Mouse (Mus musculus) layer of hippocampus, adult 2 months (tissue): Measurements from ENCODE around the gene Pnpo. TPM values are rescaled to one million over a fixed set of nuclear protein-coding genes. Genes with fewer than 3 reads are reported as not detected.
A peak's percentile ranks its signal among the peaks of the same experiment; 100 is the strongest.

Experiments
- DNase-seq, 2 experiments: peaks; one replicate each; pipeline ENCODE4 v3.0.0; 2022; ENCODE audit warnings: low spot score in 2 of 2
- H3K27ac ChIP-seq: fragments of 200-600 bp; 2 replicates; pipeline ENCODE4 v1.8.1; 2022
- H3K4me3 ChIP-seq: fragments of 200-600 bp; 2 replicates; pipeline ENCODE4 v1.8.1; 2022; ENCODE audit warnings: mild to moderate bottlenecking
- CTCF ChIP-seq: fragments of 200-600 bp; conservative IDR thresholded peaks from 2 replicates; pipeline ENCODE4 v1.8.1; 2022; ENCODE audit warnings: antibody characterized with exemption, mild to moderate bottlenecking, moderate library complexity
- total RNA-seq, 2 experiments: library from RNA; stranded (reverse); gene quantifications; 2 replicates each; pipeline ENCODE4 v1.2.3; 2021

Gene Pnpo
- total RNA-seq, 2 experiments from 2014 or later: 36.7 to 36.8 TPM

DNA sequence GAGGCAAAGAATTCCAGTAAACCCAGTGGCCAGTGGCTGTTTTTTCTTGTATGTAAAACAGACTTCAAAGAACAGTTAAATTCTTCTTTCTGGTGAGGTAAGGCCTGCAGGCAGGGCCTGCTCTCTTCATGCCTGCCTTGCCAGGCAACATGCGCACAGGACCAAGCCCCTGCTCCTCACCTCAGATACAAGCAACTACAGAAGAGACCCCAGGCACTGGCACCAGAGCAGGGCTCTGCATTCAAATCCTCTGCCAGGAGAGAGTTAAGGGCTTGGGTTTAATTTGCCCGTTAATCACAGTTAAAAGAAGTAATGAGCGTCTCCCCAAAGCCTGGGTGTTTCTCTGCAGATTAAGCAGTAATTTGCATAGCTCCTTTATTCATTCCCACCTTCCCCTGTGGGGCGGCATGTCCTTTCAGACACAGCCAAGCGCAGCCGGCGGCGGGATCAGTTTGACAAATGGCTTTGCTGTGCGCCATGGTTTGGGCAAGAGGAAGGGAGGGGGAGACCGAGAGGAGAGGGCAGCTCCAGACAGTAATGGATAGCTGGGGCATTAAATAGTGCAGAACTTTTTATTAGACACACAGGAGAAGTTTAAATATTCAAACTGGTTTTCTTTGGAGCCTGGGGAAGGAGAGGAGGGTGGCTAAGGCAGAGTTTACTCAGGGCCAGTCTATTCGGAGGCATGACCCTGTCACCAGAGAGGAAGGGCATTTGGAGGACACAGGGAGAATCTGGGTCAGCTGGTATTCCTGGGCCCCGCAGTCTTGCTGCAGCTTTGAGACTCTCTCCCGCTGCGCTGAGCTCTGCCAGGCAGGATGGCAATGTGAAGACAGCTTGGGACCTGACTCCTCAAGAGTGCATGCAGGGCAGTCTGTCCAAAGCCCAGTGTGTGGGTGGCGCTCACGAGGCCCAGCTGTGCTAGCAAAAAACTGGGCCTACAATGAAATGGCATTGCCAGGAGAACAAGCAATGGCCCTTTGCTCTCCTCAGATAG lies 40.8 kb downstream of the Pnpo start:
- Histone ChIP-seq H3K4me3 (no peak overlapping the region), H3K27ac (peak overlapping the region; percentile 79)
- DNase-seq: peak in 1 of 2 experiments; percentile 34
- no peak for TF ChIP-seq CTCF

DNA sequence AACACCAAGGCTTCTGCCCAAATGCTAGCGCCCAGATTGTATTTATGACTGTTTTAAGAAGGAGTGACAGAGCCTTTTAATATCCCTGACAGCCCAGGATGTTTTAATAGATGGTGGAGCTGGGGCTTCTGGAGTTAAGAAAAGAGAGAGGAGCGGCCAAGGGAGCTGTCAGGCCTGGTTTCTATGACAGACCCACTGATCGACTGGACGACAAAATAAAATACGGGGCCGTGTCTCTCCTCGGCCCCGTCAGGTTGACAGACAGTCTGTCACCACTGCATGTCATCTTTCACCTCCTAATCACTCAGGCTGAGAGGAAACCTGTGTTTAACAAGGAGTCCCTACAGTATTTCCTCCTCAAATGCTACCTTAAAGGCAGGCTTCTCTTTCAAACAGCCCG lies 42.5 kb downstream of the Pnpo start:
- no peak for TF ChIP-seq CTCF
- DNase-seq: no peak
- Histone ChIP-seq H3K4me3 (no peak overlapping the region), H3K27ac (no peak overlapping the region)

- TF ChIP-seq CTCF: no peak
- Histone ChIP-seq H3K4me3 (no peak overlapping the region), H3K27ac (no peak overlapping the region)
Measured at GRCm38 (mm10) chr11:96899449-96900306, 44.1 kb downstream of the Pnpo start.

GRCm38 (mm10) chr11:96895886-96896285 lies 47.9 kb downstream of the Pnpo start:
- no peak overlapping the region for H3K27ac ChIP-seq
- TF ChIP-seq CTCF: no peak
- H3K4me3 ChIP-seq: no peak overlapping the region
- no peak for DNase-seq

More at GRCm38 (mm10) chr11:96899449-96900306, 44.1 kb downstream of the Pnpo start:
- no peak for DNase-seq

GRCm38 (mm10) chr11:96893203-96893842 lies 50.5 kb downstream of the Pnpo start:
- no peak for TF ChIP-seq CTCF
- H3K27ac ChIP-seq: no peak overlapping the region
- no peak for DNase-seq

DNA sequence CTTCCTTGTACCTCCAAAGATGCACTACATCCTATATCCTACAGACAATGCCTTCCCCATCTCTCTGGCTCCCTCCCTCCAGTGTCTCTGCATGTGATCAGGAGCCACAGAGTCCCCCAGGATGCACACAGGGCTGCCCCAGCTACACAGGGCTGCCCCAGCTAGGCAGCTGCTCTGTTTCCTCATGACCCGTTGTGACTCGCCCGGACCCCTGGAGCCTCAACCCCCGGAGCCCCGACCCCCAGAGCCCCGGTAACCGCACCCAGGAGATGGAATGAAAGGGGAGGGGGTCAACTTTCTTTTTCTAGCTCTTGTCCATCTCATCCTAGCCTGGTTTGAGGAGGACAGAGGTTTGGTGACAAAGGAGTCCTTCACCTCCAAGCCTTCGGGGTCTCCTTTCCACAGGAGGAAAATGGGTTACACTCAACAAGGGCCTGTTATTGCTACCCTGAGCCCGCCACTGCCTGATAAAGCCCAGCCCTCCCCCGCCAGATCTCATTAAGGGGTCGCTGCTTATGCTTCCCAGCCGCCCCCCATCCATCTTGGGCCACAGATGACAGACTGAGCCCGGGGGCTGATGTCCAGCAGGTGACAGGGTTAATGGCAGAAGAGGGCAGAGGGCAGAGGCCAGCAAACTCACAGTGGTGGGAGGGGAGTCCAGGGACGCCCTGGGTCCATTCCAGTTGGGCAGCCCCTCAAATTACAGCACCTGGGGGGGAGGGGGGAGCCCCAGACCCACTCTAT lies 51.8 kb downstream of the Pnpo start:
- no peak for DNase-seq
- no peak for TF ChIP-seq CTCF
- Histone ChIP-seq H3K4me3 (no peak overlapping the region), H3K27ac (no peak overlapping the region)

More at GRCm38 (mm10) chr11:96893203-96893842, 50.5 kb downstream of the Pnpo start:
- no peak overlapping the region for H3K4me3 ChIP-seq

Other genes starting within 250 kb of the Pnpo start
- 10 to 100 TPM; 52.5 to 56.7 TPM for gene Snx11, start 166.4 kb downstream of the Pnpo start, total RNA-seq
- 10 to 100 TPM; 44.6 to 47.4 TPM for gene Cbx1, start 154.9 kb downstream of the Pnpo start, total RNA-seq
- gene Nfe2l1, start 114.0 kb downstream of the Pnpo start, total RNA-seq: 100 to 1,000 TPM; 221 to 229 TPM
- gene Copz2, start 94.1 kb downstream of the Pnpo start, total RNA-seq: 1 to 10 TPM; 5.9 to 7.0 TPM
- gene Cdk5rap3, start 27.5 kb downstream of the Pnpo start, total RNA-seq: 10 to 100 TPM; 34.5 to 41.6 TPM
- gene Prr15l, start 15.9 kb downstream of the Pnpo start, total RNA-seq: not detected
- 10 to 100 TPM; 15.9 to 17.2 TPM for gene Sp2, start 39.0 kb upstream of the Pnpo start, total RNA-seq
- gene Sp6, start 69.4 kb upstream of the Pnpo start, total RNA-seq: 1 to 10 TPM in 1 of 2 experiments, under 1 TPM in 1; 0.79 to 1.2 TPM
- gene Scrn2, start 86.0 kb upstream of the Pnpo start, total RNA-seq: 1 to 10 TPM; 4.9 to 5.5 TPM
- 1 to 10 TPM; 1.1 to 1.2 TPM for gene Lrrc46, start 97.4 kb upstream of the Pnpo start, total RNA-seq
- 10 to 100 TPM; 74.0 to 81.6 TPM for gene Mrpl10, start 97.6 kb upstream of the Pnpo start, total RNA-seq
- 10 to 100 TPM; 15.7 to 19.0 TPM for gene Osbpl7, start 106.6 kb upstream of the Pnpo start, total RNA-seq
- gene Tbx21, start 171.3 kb upstream of the Pnpo start, total RNA-seq: under 1 TPM; 0.17 to 0.23 TPM
- 10 to 100 TPM; 91.8 to 96.9 TPM for gene Tbkbp1, start 207.5 kb upstream of the Pnpo start, total RNA-seq
- gene Kpnb1, start 243.9 kb upstream of the Pnpo start, total RNA-seq: 100 to 1,000 TPM; 128 to 133 TPM